Mouse (Mus musculus) kidney, adult 2 months (tissue): Measurements from ENCODE around the gene Gnat2.

Experiments used
- CTCF ChIP-seq: fragments of 200-500 bp; conservative IDR thresholded peaks from 2 replicates; pipeline ENCODE4 v1.5.1; 2011; ENCODE audit warnings: low read depth, mild to moderate bottlenecking, control low read depth, low read length, moderate library complexity, mixed read lengths; ENCODE audit not compliant: insufficient read depth, insufficient read length
- POLR2A ChIP-seq: fragments of 200-500 bp; IDR thresholded peaks from one replicate; pipeline ENCODE4 v1.6.1; 2011; ENCODE audit warnings: low read depth, low read length, control low read depth

DNA sequence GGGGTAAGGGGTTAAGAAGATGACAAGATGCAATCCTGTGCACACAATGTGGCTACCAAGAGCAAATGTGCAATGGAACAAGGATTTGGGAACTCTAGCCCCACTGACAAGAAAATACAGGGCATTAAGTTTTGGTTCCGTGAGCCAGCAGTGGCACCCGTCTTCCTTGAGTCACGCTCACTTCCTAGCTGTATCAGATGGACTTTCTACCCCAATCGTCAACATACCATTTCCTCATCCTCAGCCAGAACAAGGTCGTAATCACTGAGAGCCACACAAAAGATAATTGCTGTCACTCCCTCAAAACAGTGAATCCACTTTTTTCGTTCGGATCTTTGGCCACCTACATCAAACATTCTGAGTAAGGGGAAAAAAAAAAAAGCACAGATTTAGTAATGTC, 19.7 kb downstream of the Gnat2 start:
- TF ChIP-seq CTCF = no peak
- no peak for TF ChIP-seq POLR2A
